In the genomic region with DNA sequence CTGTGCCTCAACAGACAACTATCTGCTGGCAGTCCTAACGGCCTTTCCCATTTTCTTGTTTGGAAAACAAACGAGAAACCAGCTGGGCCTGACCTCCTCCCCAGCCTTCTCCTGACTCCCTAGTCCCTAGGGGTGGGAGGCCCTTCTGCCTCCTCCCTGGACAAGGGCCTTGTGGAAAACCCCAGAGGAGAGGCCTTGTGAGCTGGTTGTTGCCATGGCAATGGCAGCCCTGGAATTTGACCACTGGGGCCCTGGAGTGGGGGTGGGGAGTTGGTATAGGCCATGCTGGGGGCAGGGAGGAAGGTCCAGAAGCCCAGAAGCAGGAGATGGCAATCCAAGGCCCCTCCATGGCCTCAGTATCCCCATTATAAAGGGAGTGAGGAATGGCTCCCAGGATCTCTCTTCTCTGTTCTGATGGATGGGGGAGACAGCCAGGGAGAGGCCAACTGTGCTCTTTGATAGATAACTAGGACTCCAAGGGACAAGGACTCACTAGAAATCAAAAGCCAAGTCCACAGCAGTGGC, we compare ENCODE assay signal across 7 mouse cellular contexts. TPM values are rescaled to one million over a fixed set of nuclear protein-coding genes. Genes with fewer than 3 reads are reported as not detected.
DNase-seq lines count a peak whose midpoint lies in the region; ATAC-seq and TF ChIP-seq lines count a peak whose summit lies in the region.

No protein-coding gene starts in this region.

- no peak for TF ChIP-seq CTCF in hindbrain, postnatal 0 days (IDR thresholded peaks at IDR 0.05; ENCODE audit: low read depth)

- H3K4me1 ChIP-seq in hindbrain, postnatal 0 days (ENCODE audit: insufficient read depth, low read length): peaks cover 12% of the 10 kb centered on the region
- peaks cover 5% of the 10 kb centered on the region for H3K4me1 ChIP-seq in liver, embryonic 16.5 days (ENCODE audit: control insufficient read depth, low read depth, low read length)

- no peak overlapping the region for H3K4me3 ChIP-seq in hindbrain, postnatal 0 days (ENCODE audit: low read length)
- H3K4me3 ChIP-seq in liver, embryonic 16.5 days (ENCODE audit: low read depth, low read length): no peak overlapping the region

- peak overlapping the region; percentile 41; the same call in 1 of the 2 replicates for H3K27ac ChIP-seq in hindbrain, postnatal 0 days
- H3K27ac ChIP-seq in liver, embryonic 16.5 days (ENCODE audit: low read length): no peak overlapping the region

- H3K4me2 ChIP-seq in hindbrain, postnatal 0 days (ENCODE audit: low read depth, low read length): no peak overlapping the region
- H3K4me2 ChIP-seq in liver, embryonic 16.5 days (ENCODE audit: low read depth, low read length): no peak overlapping the region

- H3K9ac ChIP-seq in hindbrain, postnatal 0 days (replicated peaks; ENCODE audit: low read length): no peak overlapping the region
- H3K9ac ChIP-seq in liver, embryonic 16.5 days (ENCODE audit: low read depth, low read length): no peak overlapping the region

- H3K27me3 ChIP-seq in hindbrain, postnatal 0 days (ENCODE audit: insufficient read depth, low read length): no peaks in the 10 kb centered on the region
- no peaks in the 10 kb centered on the region for H3K27me3 ChIP-seq in liver, embryonic 16.5 days (ENCODE audit: control insufficient read depth, insufficient read depth, low read depth, low read length)

- 0 out of 2 replicates have a peak, but pooled peaks have one; percentile 20 for ATAC-seq in hindbrain, postnatal 0 days
- peak; percentile 45; the same call in 1 of the 2 replicates for ATAC-seq in liver, embryonic 16.5 days (ENCODE audit: low read depth)
- no peak for ATAC-seq in frontal cortex, adult (ENCODE audit: low TSS enrichment)

- H3K36me3 ChIP-seq in hindbrain, postnatal 0 days (ENCODE audit: insufficient read depth, low read length): no peaks in the 10 kb centered on the region
- H3K36me3 ChIP-seq in liver, embryonic 16.5 days (ENCODE audit: control insufficient read depth, insufficient read depth): no peaks in the 10 kb centered on the region

- DNase-seq in adrenal gland, adult 2 months: peak; percentile 87
- DNase-seq in embryo, embryonic 10.5 days (ENCODE audit: low spot score): peak; percentile 88
- peak; percentile 43 for DNase-seq in hindbrain, postnatal 0 days (ENCODE audit: low spot score)
- DNase-seq in B cell, adult 2 months: no peak
- no peak for DNase-seq in urinary bladder, adult 2 months (ENCODE audit: low spot score)

- 16% methylated on average over 2 of the region's 2 CpGs for WGBS in hindbrain, postnatal 0 days
- WGBS in liver, embryonic 16.5 days (ENCODE audit: insufficient replicate concordance): 42% methylated on average over 2 of the region's 2 CpGs

- H3K9me3 ChIP-seq in hindbrain, postnatal 0 days (ENCODE audit: low read length): no peaks in the 10 kb centered on the region
- H3K9me3 ChIP-seq in liver, embryonic 16.5 days (replicated peaks; ENCODE audit: control insufficient read depth, low read length): no peaks in the 10 kb centered on the region

RNA-seq across cellular contexts. Expression of gene Arhgef17, which starts 20.6 kb away (rescaled TPM):
- 10 to 100 TPM; 76.4 to 81.7 TPM for total RNA-seq in adrenal gland, adult 2 months (2021)
- 99.6 and 118 TPM in 2 replicates for polyA plus RNA-seq in adrenal gland, adult 2 months (2012; rRNA removed)
- 72.3 and 74.5 TPM in 2 replicates for total RNA-seq in hindbrain, postnatal 0 days (2014; rRNA removed)
- polyA plus RNA-seq in hindbrain, postnatal 0 days (2015; fragmentation: Nextera tagmentation; extraction: Ambion mirVana): 8.1 and 10.1 TPM in 2 replicates
- polyA plus RNA-seq in liver, embryonic 16.5 days (2015; fragmentation: Nextera tagmentation; extraction: Ambion mirVana): 0.57 and 0.87 TPM in 2 replicates
- 17.1 and 30.1 TPM in 2 replicates for polyA plus RNA-seq in urinary bladder, adult 2 months (2012; rRNA removed)

RNA-seq across cellular contexts. Expression of gene Relt, which starts 48.1 kb away (rescaled TPM):
- total RNA-seq in adrenal gland, adult 2 months (2021): 1 to 10 TPM; 1.3 to 2.5 TPM
- polyA plus RNA-seq in adrenal gland, adult 2 months (2012; rRNA removed): 4.5 and 4.6 TPM in 2 replicates
- 10.5 and 12.2 TPM in 2 replicates for total RNA-seq in hindbrain, postnatal 0 days (2014; rRNA removed)
- polyA plus RNA-seq in hindbrain, postnatal 0 days (2015; fragmentation: Nextera tagmentation; extraction: Ambion mirVana): 5.0 and 6.2 TPM in 2 replicates
- 15.8 and 16.3 TPM in 2 replicates for polyA plus RNA-seq in liver, embryonic 16.5 days (2015; fragmentation: Nextera tagmentation; extraction: Ambion mirVana)
- polyA plus RNA-seq in urinary bladder, adult 2 months (2012; rRNA removed): 2.2 TPM in 2 replicates

Comparison
In these comparisons a context has a peak if more than half of its experiments do, and no peak if none do; other contexts are left out.
1. DNase-seq: peak in adrenal gland, adult 2 months (single experiment), embryo, embryonic 10.5 days (single experiment) and hindbrain, postnatal 0 days (single experiment); none in B cell, adult 2 months (0 of 2) and urinary bladder, adult 2 months (single experiment).